ENCODE assay signal across 19 mouse cellular contexts in the genomic region with DNA sequence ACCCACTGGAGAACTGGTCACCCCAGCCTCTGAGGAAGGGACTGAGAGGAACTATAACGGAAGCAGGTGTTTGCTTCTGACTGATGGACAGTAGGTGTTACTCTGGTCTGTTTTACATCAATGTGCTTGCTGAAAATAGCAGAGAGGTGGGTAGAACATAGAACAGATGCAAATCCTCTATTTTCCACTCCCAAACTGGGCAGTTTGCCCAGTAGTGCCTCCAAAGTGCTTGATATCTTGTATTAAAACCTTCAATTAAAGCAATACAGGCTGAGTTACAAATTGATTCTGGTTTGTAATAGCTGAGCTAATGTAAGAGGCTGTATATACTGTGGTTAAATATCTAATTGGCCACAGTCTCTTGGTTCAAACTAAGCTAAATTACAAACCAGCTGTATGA.
DNase-seq lines count a peak whose midpoint lies in the region; ATAC-seq lines count a peak whose summit lies in the region.
"Had no signal": no experiment of that assay in that cellular context is flagged by ENCODE, and none has a peak within 500 bp of the region (broad histone marks: within the 10 kb centered on the region; RNA-seq: fewer than 3 reads in every experiment).

No protein-coding gene starts in this region.

- peak; percentile 23 for DNase-seq in heart, adult 11 months
- DNase-seq in heart, adult 18-20 months = no peak
- DNase-seq in midbrain, embryonic 14.5 days = peak; percentile 18
- DNase-seq in midbrain, embryonic 10.5 days (ENCODE audit: low spot score) = no peak
- DNase-seq in layer of hippocampus, postnatal 14 days (ENCODE audit: low spot score in 2 of 2) = peak; percentile 11 to 37
- DNase-seq: adrenal gland, adult 8-10 months; cerebellum, adult 11 months; embryo, embryonic 11 days; gastrocnemius, postnatal 14 days; kidney, postnatal 14 days; liver, embryonic 13.5 days; right cerebral cortex, postnatal 14 days; thymus, postnatal 36 days had no signal

- H3K27ac ChIP-seq in midbrain, embryonic 14.5 days (replicated peaks; ENCODE audit: low read depth, low read length) = no peak overlapping the region
- H3K27ac ChIP-seq in midbrain, embryonic 10.5 days (replicated peaks) = no peak overlapping the region
- H3K27ac ChIP-seq in forebrain, embryonic 15.5 days (replicated peaks) = no peak overlapping the region
- H3K27ac ChIP-seq: hindbrain, embryonic 13.5 days; liver, embryonic 13.5 days; neural tube, embryonic 15.5 days had no signal

- no peak overlapping the region for H3K9ac ChIP-seq in midbrain, embryonic 14.5 days (replicated peaks; ENCODE audit: low read length)
- no peak overlapping the region for H3K9ac ChIP-seq in forebrain, embryonic 15.5 days (replicated peaks)
- H3K9ac ChIP-seq: hindbrain, embryonic 13.5 days; liver, embryonic 13.5 days; neural tube, embryonic 15.5 days had no signal

- no peak overlapping the region for H3K4me2 ChIP-seq in midbrain, embryonic 14.5 days (ENCODE audit: low read length)
- H3K4me2 ChIP-seq in forebrain, embryonic 15.5 days (replicated peaks) = no peak overlapping the region
- H3K4me2 ChIP-seq: hindbrain, embryonic 13.5 days; liver, embryonic 13.5 days; neural tube, embryonic 15.5 days had no signal

- no peaks in the 10 kb centered on the region for H3K27me3 ChIP-seq in midbrain, embryonic 14.5 days (ENCODE audit: control insufficient read depth, insufficient read depth, low read length)
- no peaks in the 10 kb centered on the region for H3K27me3 ChIP-seq in midbrain, embryonic 10.5 days (ENCODE audit: low read depth, poor library complexity, severe bottlenecking)
- no peaks in the 10 kb centered on the region for H3K27me3 ChIP-seq in forebrain, embryonic 15.5 days
- H3K27me3 ChIP-seq: hindbrain, embryonic 13.5 days; liver, embryonic 13.5 days; neural tube, embryonic 15.5 days had no signal

- no peak overlapping the region for H3K4me3 ChIP-seq in midbrain, embryonic 14.5 days (replicated peaks; ENCODE audit: low read depth, low read length)
- no peak overlapping the region for H3K4me3 ChIP-seq in midbrain, embryonic 10.5 days
- H3K4me3 ChIP-seq in forebrain, embryonic 15.5 days = no peak overlapping the region
- H3K4me3 ChIP-seq: hindbrain, embryonic 13.5 days; liver, embryonic 13.5 days; neural tube, embryonic 15.5 days had no signal

- H3K36me3 ChIP-seq in midbrain, embryonic 14.5 days (ENCODE audit: control insufficient read depth, insufficient read depth, low read length) = no peaks in the 10 kb centered on the region
- no peaks in the 10 kb centered on the region for H3K36me3 ChIP-seq in midbrain, embryonic 10.5 days
- H3K36me3 ChIP-seq in forebrain, embryonic 15.5 days = no peaks in the 10 kb centered on the region
- H3K36me3 ChIP-seq: hindbrain, embryonic 13.5 days; liver, embryonic 13.5 days; neural tube, embryonic 15.5 days had no signal

- WGBS in midbrain, embryonic 14.5 days = 83% methylated on average over 1 of the region's 1 CpGs
- WGBS in midbrain, embryonic 10.5 days = 89% methylated on average over 1 of the region's 1 CpGs
- 33% methylated on average over 1 of the region's 1 CpGs for WGBS in forebrain, embryonic 15.5 days

- H3K4me1 ChIP-seq in midbrain, embryonic 14.5 days (ENCODE audit: control insufficient read depth, insufficient read depth, low read length) = no peaks in the 10 kb centered on the region
- H3K4me1 ChIP-seq in midbrain, embryonic 10.5 days = no peaks in the 10 kb centered on the region
- H3K4me1 ChIP-seq in forebrain, embryonic 15.5 days = peaks cover 9% of the 10 kb centered on the region
- H3K4me1 ChIP-seq: hindbrain, embryonic 13.5 days; liver, embryonic 13.5 days; neural tube, embryonic 15.5 days had no signal

- no peak for ATAC-seq in midbrain, embryonic 14.5 days (ENCODE audit: low FRiP score, low TSS enrichment)
- ATAC-seq in forebrain, embryonic 15.5 days (replicated peaks) = peak; percentile 78
- ATAC-seq in megakaryocyte progenitor cell, adult 5-6 weeks (replicated peaks; ENCODE audit: poor library complexity) = no peak
- ATAC-seq: CD4-positive, CD25-positive, alpha-beta regulatory T cell, adult 4 months; intestine, postnatal 0 days had no signal

- H3K9me3 ChIP-seq in midbrain, embryonic 14.5 days (ENCODE audit: control insufficient read depth, low read length) = no peaks in the 10 kb centered on the region
- no peaks in the 10 kb centered on the region for H3K9me3 ChIP-seq in midbrain, embryonic 10.5 days (replicated peaks)
- H3K9me3 ChIP-seq in forebrain, embryonic 15.5 days = no peaks in the 10 kb centered on the region
- H3K9me3 ChIP-seq: hindbrain, embryonic 13.5 days; liver, embryonic 13.5 days; neural tube, embryonic 15.5 days had no signal

Comparison
In these comparisons a context has a peak if more than half of its experiments do, and no peak if none do; other contexts are left out.
1. DNase-seq: peak in heart, adult 11 months (single experiment), midbrain, embryonic 14.5 days (single experiment) and layer of hippocampus, postnatal 14 days (2 of 2); none in heart, adult 18-20 months (0 of 2) and midbrain, embryonic 10.5 days (single experiment).